Mouse (Mus musculus) inflammation-experienced regulatory T-cells, adult 6 months (primary cell): Measurements from ENCODE around the gene Edc4. TPM values are rescaled to one million over a fixed set of nuclear protein-coding genes. Genes with fewer than 3 reads are reported as not detected.
"Not testable (repeated sequence)": the region's sequence is repeated elsewhere in the genome, so short reads cannot be mapped to it uniquely, and the experiment has no call there.

Experiments used
- ATAC-seq: one replicate; pipeline ENCODE4 v1.8.0; 2017
- polyA plus RNA-seq, 3 experiments: library from polyadenylated mRNA; unstranded; fragments of 100-300 nt; shearing (Covaris generic); gene quantifications; one replicate each; pipeline ENCODE4 v1.2.1; 2017

Gene Edc4
- polyA plus RNA-seq = 10 to 100 TPM; 28.1 to 41.1 (median 33.9) TPM

DNA sequence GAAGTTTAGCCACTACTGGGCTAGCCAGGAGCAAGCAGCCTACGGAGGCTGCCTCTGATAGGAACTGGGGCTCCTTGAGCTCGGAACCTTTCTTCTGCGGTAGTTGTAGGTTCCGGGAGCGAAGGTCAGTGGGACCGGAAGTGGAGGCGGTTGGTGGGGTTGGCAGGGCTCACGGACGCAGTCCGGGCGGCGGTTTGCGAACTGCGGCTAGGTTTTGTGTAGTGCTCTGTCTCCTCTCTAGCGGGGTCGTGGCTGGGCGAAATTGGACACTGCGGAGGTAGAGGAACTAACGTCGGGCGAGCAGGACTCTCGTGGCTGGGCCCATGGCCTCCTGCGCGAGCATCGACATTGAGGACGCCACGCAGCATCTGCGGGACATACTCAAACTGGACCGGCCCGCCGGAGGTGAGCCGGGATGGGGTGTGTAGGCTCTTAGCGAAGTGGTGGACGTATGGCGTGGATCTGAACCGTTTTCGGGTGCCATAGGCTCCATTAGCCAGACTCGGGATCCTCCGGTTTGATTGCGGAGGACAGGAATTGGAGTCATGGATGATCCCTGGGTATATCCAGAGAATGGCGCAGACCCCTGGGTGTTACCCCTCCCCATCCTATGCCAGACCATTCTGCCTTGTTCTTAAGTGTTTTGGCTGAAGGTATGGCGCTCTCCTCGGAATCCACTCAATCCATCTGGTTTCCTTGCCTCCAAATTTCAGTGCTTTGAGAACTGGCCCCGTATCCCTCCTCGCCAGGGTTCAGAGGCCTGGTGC is at the start of gene Edc4:
TSS of gene Edc4 (plus strand) at position 128 of the 767 bp plus-strand sequence.
- ATAC-seq = peak; percentile 94

DNA sequence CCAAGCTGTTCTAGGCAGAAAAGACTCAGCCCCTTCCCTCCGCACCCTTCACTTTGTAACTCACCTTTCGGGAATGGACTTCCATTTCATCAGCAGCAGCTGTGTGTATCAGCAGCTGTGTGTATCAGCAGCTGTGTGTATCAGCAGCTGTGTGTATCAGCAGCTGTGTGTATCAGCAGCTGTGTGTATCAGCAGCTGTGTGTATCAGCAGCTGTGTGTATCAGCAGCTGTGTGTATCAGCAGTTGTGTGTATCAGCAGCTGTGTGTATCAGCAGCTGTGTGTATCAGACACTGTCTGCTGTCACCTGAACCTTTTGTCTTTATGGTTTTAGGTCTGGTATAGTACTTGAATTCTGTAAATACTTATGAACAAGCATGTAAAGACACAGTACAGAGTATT is 46.9 kb upstream of the Edc4 start:
- not testable (repeated sequence) for ATAC-seq

DNA sequence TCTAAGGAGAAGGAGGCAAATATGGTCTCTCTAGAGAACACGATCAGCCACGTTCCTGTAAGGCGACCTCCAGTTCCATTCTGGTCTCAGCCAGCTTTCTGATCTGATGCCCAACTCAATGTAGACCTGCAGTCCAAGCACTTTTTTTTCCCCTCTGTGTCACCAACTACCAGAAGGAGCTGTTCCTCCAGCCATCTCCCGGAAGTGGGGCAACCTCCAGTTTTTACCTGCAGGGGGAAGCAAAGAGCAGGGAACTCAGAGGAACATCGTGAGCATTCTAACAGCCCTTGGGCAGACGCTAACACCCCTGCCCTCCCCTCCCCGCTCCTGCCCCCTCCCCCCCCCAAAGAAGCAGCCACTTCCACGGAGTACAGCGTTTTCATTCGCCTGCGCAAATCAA is 45.4 kb upstream of the Edc4 start:
- ATAC-seq = peak; percentile 93

DNA sequence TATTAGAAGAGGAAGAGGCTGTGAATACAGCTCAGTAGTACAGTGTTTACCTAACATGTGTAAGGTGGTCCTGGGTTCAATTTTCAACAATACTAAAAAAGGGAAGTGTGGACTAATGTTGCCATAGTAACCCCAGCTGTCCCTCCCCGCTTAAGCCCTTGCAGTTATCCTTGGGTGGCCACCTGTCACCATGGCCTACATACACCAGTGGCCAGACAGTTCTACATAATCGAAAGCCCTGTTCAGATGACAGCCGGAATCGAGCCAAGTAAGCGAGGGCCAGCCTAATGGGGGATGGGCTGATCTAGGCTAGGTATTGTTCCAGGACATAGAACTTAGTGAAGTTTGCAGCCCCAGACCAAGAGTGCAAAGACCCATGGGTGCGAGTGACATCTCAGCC is 43.7 kb upstream of the Edc4 start:
- no peak for ATAC-seq

- no peak for ATAC-seq
Measured at GRCm38 (mm10) chr8:105839209-105839608, 41.5 kb upstream of the Edc4 start.

DNA sequence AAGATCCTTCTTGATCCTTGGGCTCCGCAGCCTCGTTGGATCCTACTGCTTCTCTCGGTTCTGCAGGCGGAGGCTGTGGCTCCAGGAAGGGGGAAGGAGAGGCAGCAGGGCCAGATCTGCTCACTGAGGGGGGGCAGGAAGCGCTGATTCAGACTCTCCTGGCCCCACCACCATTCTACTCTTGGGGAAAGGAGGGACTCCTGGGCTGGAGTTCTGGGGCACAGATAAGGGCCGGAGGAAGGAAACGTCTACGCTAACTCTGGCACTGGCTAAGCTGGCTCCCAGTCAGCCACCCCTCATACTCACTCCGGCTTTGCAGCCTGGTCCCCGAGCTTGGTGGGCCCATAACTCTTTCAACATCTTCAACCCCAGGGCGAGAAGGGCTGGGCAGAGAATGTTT is 34.0 kb upstream of the Edc4 start:
- ATAC-seq = no peak

DNA sequence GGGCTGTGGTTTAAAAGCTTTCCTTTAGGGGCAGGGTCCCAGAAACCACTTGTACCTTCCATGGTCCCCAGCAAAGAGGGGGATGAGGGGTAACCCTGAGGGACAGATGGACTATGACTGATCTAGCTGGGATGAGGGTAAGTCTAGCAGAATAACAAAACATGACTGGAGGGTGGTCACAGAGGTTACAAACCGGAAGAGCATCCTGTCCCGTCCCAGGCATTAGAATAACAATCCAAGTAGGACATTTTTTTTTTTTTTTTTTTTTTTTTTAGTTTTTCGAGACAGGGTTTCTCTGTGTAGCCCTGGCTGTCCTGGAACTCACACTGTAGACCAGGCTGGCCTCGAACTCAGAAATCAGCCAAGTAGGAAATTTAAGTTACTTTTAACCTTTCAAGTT is 30.7 kb upstream of the Edc4 start:
- no peak for ATAC-seq

DNA sequence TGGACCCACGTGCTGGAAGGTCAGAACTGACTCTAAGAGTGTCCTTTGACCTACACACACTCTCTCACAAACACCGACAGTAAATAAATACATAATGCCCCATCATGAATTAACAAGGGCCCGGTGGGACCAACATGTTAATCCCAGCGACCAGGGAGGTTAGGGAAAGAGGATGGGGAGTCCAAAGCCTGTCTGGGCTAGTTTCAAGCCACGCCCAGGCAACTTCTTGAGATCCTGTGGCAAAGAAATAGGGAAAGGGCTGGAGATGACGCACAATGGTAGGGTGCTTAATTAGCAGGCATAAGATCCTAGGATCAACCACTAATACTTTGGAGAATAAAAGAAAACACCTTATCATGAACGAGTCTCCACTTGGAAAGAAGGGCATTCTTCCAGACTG is 30.1 kb upstream of the Edc4 start:
- no peak for ATAC-seq

GRCm38 (mm10) chr8:105851651-105852143 is 29.0 kb upstream of the Edc4 start:
- ATAC-seq = peak; percentile 66

GRCm38 (mm10) chr8:105852146-105852729 is 28.4 kb upstream of the Edc4 start:
- ATAC-seq = no peak

- ATAC-seq = no peak
Measured at GRCm38 (mm10) chr8:105853178-105853577, 27.5 kb upstream of the Edc4 start, which contains the start of gene Cenpt. Gene Cenpt (minus strand): TSS chr8:105853278.

DNA sequence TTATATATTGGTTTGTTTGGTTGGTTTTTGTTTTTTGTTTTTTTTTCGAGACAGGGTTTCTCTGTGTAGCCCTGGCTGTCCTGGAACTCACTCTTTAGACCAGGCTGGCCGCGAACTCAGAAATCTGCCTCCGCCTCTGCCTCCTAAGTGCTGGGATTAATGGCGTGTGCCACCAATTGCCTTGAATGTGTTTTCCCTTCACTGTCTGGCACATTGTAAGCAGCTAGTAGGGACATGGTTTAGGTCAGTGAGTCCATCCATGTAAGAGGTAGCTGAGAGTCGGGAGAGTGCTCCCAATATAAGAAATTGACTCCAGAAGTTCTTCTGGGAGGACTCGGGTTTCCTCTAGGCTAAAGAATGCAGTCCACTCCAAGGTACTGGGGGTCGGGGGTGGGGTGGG is 26.4 kb upstream of the Edc4 start:
- no peak for ATAC-seq

- peak; percentile 86 for ATAC-seq
Measured at GRCm38 (mm10) chr8:105854715-105855216, 25.9 kb upstream of the Edc4 start, which contains the start of gene Thap11. Gene Thap11 (plus strand): TSS chr8:105855132.

DNA sequence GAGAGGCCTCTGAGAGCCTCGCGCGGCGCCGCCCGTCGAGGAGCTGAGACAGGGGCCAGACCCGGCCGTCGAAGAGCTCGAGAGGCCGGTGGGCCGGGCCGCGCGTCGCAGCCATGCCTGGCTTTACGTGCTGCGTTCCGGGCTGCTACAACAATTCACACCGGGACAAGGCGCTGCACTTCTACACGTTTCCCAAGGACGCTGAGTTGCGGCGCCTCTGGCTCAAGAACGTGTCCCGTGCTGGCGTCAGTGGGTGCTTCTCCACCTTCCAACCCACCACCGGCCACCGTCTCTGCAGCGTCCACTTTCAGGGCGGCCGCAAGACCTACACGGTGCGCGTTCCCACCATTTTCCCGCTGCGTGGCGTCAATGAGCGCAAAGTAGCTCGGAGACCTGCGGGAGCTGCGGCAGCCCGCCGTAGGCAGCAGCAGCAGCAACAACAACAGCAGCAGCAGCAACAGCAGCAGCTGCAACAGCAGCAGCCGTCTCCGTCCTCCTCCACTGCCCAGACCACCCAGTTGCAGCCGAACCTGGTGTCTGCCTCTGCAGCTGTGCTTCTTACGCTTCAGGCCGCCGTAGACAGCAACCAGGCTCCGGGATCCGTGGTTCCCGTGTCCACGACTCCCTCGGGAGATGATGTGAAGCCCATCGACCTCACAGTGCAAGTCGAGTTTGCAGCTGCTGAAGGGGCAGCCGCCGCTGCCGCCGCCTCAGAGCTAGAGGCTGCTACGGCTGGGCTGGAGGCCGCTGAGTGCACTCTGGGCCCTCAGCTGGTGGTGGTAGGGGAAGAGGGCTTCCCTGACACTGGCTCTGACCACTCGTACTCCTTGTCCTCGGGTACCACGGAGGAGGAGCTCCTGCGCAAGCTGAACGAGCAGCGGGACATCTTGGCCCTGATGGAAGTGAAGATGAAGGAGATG is 25.2 kb upstream of the Edc4 start:
- peak; percentile 3 for ATAC-seq

- ATAC-seq = no peak
Measured at GRCm38 (mm10) chr8:105856168-105856835, 24.4 kb upstream of the Edc4 start.

- ATAC-seq = no peak
Measured at GRCm38 (mm10) chr8:105858495-105858894, 22.2 kb upstream of the Edc4 start.

DNA sequence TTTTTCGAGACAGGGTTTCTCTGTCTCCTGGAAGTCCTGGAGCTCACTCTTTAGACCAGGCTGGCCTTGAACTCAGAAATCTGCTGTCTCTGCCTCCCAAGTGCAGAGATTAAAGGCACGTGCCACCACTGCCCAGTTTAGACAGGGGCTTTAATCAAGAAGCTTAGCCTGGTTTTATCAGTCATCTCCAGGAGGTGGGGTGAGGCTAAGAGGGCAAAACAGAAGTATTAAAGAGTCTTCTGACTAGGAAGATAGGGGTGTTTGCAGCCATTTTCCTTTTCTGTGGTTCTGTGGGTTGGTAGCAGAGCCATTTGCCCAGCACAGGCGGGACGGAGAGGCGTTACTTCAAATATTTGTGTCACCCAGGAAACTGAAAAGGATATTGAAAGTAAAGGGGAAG is 21.4 kb upstream of the Edc4 start:
- ATAC-seq = no peak

DNA sequence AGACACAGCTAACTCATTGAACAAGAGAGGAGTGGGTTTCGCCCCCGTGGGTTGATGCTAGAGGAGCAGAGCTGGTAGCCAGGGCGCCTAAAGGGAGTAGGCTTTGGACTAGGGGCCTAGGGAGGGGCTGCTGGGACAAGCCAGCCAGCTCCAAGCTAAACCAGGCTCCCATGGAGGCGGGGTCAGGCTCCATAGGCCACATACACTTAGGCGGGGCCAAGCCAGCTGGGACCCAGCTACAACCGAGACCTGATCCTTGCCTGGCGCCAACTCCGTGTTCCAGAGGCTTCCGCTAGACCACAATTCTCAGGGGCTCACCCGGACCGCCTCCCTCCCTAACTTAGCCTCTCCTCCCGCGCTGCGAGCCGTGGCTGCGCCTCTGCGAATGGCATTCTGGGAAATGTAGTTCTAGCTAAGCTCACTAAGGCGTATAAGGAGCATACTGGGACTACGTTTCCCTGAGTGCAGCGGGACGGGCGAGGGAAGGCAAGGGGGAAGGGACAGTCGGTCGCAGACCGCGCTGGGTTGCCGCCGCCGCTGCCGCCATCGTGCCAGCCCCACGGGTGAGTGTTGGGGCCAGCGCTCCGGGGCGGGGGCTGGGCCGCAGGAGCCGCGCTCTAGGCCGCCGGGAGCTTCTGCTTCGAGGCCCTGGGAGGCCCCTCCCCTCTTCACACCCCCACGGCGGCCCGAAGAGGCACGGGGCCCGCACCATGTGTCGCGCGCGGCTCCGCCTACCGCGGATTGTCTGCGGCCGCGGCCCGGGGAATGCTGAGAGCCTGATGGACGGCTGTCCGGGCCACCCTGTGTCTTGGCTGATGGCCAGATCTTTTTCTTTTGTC is 20.3 kb upstream of the Edc4 start, which contains the start of gene Nutf2:
TSS of gene Nutf2 (plus strand) at position 438 of the 839 bp plus-strand sequence.
- ATAC-seq = peak; percentile 98

DNA sequence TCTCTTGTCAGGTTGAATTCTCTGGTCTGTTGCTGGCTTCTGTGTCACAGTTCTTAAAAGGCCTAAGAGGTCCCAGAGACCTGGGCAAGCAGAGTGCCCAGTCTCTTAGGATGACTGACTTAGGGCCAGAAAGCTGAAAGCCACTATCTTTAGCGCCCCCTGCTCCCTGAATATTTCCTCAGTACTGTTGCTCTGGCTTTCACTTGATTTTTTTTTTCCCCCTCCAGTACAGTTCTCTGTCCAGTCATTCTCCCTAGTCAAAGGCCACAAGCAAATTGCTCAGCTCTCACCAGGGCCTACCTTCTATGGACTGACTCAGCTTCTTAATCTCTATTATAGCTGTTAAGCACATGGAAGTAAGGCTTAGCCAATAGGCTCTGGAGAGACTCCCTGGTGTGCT is 18.7 kb upstream of the Edc4 start:
- ATAC-seq = no peak

GRCm38 (mm10) chr8:105866364-105867029 is 14.2 kb upstream of the Edc4 start:
- ATAC-seq = no peak
